Mouse (Mus musculus) ES-E14 (cell line): ENCODE measurements around the gene C1qb.

Source experiments
- HCFC1 ChIP-seq: IDR thresholded peaks from 2 replicates; pipeline ENCODE4 v1.6.1; 2012; ENCODE audit warnings: low read length, inconsistent platforms, borderline replicate concordance; ENCODE audit not compliant: insufficient read depth
- ZC3H11A ChIP-seq: IDR thresholded peaks from 2 replicates; pipeline ENCODE4 v1.6.1; 2012; ENCODE audit warnings: low read depth, mild to moderate bottlenecking, inconsistent platforms, low read length, borderline replicate concordance

DNA sequence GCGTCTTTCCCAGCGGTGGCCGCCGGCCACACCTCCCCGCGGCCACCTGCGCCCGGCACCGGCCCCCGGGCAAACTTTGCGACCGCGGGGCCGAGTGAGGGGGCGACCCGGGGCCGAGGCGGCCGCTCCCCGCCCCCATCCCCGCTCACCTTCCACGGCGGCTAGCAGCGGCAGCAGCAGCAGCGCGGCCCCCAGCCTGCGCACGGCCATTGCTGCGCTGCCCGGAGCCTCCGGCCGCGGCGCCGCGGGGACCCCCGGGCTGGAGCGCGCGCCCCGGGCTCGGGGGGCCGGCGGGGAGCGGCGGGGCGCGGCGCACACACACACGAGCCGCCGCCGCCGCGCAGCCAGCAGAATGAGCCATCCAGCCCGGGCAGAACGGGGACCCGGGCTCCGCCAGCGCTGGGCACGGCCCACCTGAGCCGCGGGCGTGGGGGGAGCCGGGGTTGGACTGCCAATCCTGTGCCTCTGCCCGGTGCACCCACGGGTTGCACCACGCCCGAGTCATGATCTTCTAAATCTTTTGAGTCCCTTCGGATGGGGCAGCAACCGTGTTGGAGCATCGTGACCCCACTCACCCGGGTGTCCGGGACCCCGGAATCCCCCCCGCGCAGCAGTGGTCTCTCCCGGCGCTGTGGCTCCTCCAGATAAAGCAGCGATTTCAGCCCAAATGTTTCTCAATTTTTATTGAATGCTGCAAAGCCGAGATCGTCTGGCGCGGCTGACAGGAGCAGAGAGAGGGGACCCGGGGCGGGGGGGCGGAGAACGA is 50.2 kb downstream of the C1qb start, which contains the start of gene Ephb2:
- no peak for TF ChIP-seq HCFC1
- TF ChIP-seq ZC3H11A: no peak
